ENCODE assay signal across 8 mouse cellular contexts in the genomic region with DNA sequence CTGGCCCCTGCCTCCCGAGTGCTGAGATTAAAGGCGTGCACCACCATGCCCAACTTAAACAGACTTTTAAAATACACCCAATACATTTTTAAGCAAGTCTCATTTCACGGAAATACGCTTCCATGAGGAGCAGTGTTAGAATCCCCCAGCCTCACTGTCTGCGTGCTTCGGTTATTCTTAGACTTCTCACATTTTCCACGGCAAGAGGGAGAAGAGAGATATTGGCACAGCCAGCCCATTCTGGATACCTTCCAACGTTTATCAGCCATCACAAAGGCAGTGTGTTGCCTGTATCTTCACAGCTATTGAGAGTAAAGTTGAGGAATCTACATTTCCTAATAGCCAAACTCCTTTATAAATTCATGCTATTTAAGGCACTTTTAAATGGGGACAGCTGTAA. TPM values are rescaled to one million over a fixed set of nuclear protein-coding genes. Genes with fewer than 3 reads are reported as not detected.
DNase-seq lines count a peak whose midpoint lies in the region; ATAC-seq and TF ChIP-seq lines count a peak whose summit lies in the region.

No protein-coding gene starts in this region.

- DNase-seq in cerebellum, adult 2 months: peak; percentile 62 to 77
- peak; percentile 81 for DNase-seq in lung, embryonic 14.5 days
- no peak for DNase-seq in lung, adult 2 months
- DNase-seq in midbrain, embryonic 14.5 days: peak; percentile 59
- no peak for DNase-seq in gastrocnemius, adult 8-10 months (ENCODE audit: low spot score in 2 of 2)
- DNase-seq in embryo, embryonic 10.5 days (ENCODE audit: low spot score): no peak

- peak overlapping the region; percentile 33; the same call in 1 of the 2 replicates for H3K27ac ChIP-seq in cerebellum, adult 2 months (ENCODE audit: insufficient read depth, low read length)
- H3K27ac ChIP-seq in lung, embryonic 14.5 days (ENCODE audit: low read depth): peak overlapping the region; percentile 80
- peak overlapping the region; percentile 100 for H3K27ac ChIP-seq in heart, embryonic 15.5 days
- H3K27ac ChIP-seq in midbrain, embryonic 14.5 days (replicated peaks; ENCODE audit: low read depth, low read length): no peak overlapping the region

- H3K36me3 ChIP-seq in lung, embryonic 14.5 days (ENCODE audit: insufficient read depth): peaks cover 38% of the 10 kb centered on the region
- peaks cover 32% of the 10 kb centered on the region for H3K36me3 ChIP-seq in heart, embryonic 15.5 days
- peaks cover 27% of the 10 kb centered on the region for H3K36me3 ChIP-seq in midbrain, embryonic 14.5 days (ENCODE audit: control insufficient read depth, insufficient read depth, low read length)

- H3K4me2 ChIP-seq in lung, embryonic 14.5 days: peak overlapping the region; percentile 16; the same call in 1 of the 2 replicates
- H3K4me2 ChIP-seq in heart, embryonic 15.5 days: peak overlapping the region; percentile 91
- no peak overlapping the region for H3K4me2 ChIP-seq in midbrain, embryonic 14.5 days (ENCODE audit: low read length)

- H3K27me3 ChIP-seq in cerebellum, adult 2 months (ENCODE audit: control insufficient read depth, insufficient read depth, low read length): no peaks in the 10 kb centered on the region
- no peaks in the 10 kb centered on the region for H3K27me3 ChIP-seq in lung, embryonic 14.5 days (ENCODE audit: insufficient read depth, low read length)
- no peaks in the 10 kb centered on the region for H3K27me3 ChIP-seq in heart, embryonic 15.5 days
- no peaks in the 10 kb centered on the region for H3K27me3 ChIP-seq in midbrain, embryonic 14.5 days (ENCODE audit: control insufficient read depth, insufficient read depth, low read length)

- WGBS in cerebellum, adult 2 months: 7% methylated on average over 8 of the region's 8 CpGs
- whole genome bisulfite sequencing in lung, embryonic 14.5 days: 16% methylated on average over 8 of the region's 8 CpGs
- WGBS in lung, adult 2 months: 43% methylated on average over 8 of the region's 8 CpGs
- 15% methylated on average over 8 of the region's 8 CpGs for WGBS in heart, embryonic 15.5 days
- 54% methylated on average over 8 of the region's 8 CpGs for WGBS in midbrain, embryonic 14.5 days

- peaks cover 52% of the 10 kb centered on the region for H3K4me1 ChIP-seq in cerebellum, adult 2 months (ENCODE audit: control insufficient read depth, insufficient read depth, low read length)
- peaks cover 48% of the 10 kb centered on the region for H3K4me1 ChIP-seq in lung, embryonic 14.5 days (ENCODE audit: insufficient read depth)
- H3K4me1 ChIP-seq in lung, adult 2 months (ENCODE audit: control insufficient read depth, insufficient read depth, low read length): peaks cover 37% of the 10 kb centered on the region
- H3K4me1 ChIP-seq in heart, embryonic 15.5 days (replicated peaks): peaks cover 95% of the 10 kb centered on the region
- H3K4me1 ChIP-seq in midbrain, embryonic 14.5 days (ENCODE audit: control insufficient read depth, insufficient read depth, low read length): peaks cover 51% of the 10 kb centered on the region

- TF ChIP-seq CTCF in cerebellum, adult 2 months (IDR thresholded peaks at IDR 0.05; ENCODE audit: borderline replicate concordance, insufficient read depth, low read depth, low read length): no peak
- no peak for TF ChIP-seq CTCF in lung, embryonic 14.5 days (IDR thresholded peaks at IDR 0.05; ENCODE audit: low read depth)
- no peak for TF ChIP-seq CTCF in lung, adult 2 months (IDR thresholded peaks at IDR 0.05; ENCODE audit: insufficient read depth, low read length)

- no peak overlapping the region for H3K9ac ChIP-seq in lung, embryonic 14.5 days
- peak overlapping the region; percentile 31 for H3K9ac ChIP-seq in heart, embryonic 15.5 days
- H3K9ac ChIP-seq in midbrain, embryonic 14.5 days (replicated peaks; ENCODE audit: low read length): no peak overlapping the region

- ATAC-seq in cerebellum, adult (ENCODE audit: insufficient number of reproducible peaks, low FRiP score, low TSS enrichment): no peak
- ATAC-seq in lung, embryonic 14.5 days (ENCODE audit: insufficient read depth): peak; percentile 19; the same call in 1 of the 2 replicates
- ATAC-seq in heart, embryonic 15.5 days (replicated peaks; ENCODE audit: insufficient number of reproducible peaks, insufficient read depth, low FRiP score, low read depth): peak; percentile 35; the same call in 1 of the 2 replicates
- no peak for ATAC-seq in midbrain, embryonic 14.5 days (ENCODE audit: low FRiP score, low TSS enrichment)

- no peaks in the 10 kb centered on the region for H3K9me3 ChIP-seq in lung, embryonic 14.5 days (ENCODE audit: low read depth, low read length)
- no peaks in the 10 kb centered on the region for H3K9me3 ChIP-seq in heart, embryonic 15.5 days (replicated peaks)
- H3K9me3 ChIP-seq in midbrain, embryonic 14.5 days (ENCODE audit: control insufficient read depth, low read length): no peaks in the 10 kb centered on the region

- peak overlapping the region; percentile 30 for H3K4me3 ChIP-seq in cerebellum, adult 2 months (replicated peaks; ENCODE audit: insufficient read depth, low read depth, low read length)
- no peak overlapping the region for H3K4me3 ChIP-seq in lung, embryonic 14.5 days (ENCODE audit: low read depth, low read length)
- no peak overlapping the region for H3K4me3 ChIP-seq in lung, adult 2 months (replicated peaks; ENCODE audit: extremely low read depth, low read depth, low read length)
- H3K4me3 ChIP-seq in heart, embryonic 15.5 days: peak overlapping the region; percentile 17
- H3K4me3 ChIP-seq in midbrain, embryonic 14.5 days (replicated peaks; ENCODE audit: low read depth, low read length): no peak overlapping the region

- TF ChIP-seq POLR2A in cerebellum, adult 2 months (IDR thresholded peaks at IDR 0.05; ENCODE audit: borderline replicate concordance, insufficient read depth, low read length): no peak
- TF ChIP-seq POLR2A in lung, adult 2 months (IDR thresholded peaks at IDR 0.05; ENCODE audit: borderline replicate concordance, extremely low read depth, low read depth, low read length): no peak

RNA-seq across cellular contexts. Expression of a gene that starts 7.8 kb away (rescaled TPM):
- 826 and 1,031 TPM in 2 replicates for polyA plus RNA-seq in cerebellum, adult 2 months (2012; rRNA removed)
- polyA plus RNA-seq in lung, embryonic 14.5 days (2014; fragmentation: Nextera tagmentation; extraction: Ambion mirVana): 150 and 155 TPM in 2 replicates
- polyA plus RNA-seq in lung, adult 2 months (2012; rRNA removed): 267 and 269 TPM in 2 replicates
- polyA plus RNA-seq in heart, embryonic 15.5 days (2015; fragmentation: Nextera tagmentation; extraction: Ambion mirVana): 270 and 271 TPM in 2 replicates
- 80.9 and 84.7 TPM in 2 replicates for polyA plus RNA-seq in midbrain, embryonic 14.5 days (2014; fragmentation: Nextera tagmentation; extraction: Ambion mirVana)
- 10 to 100 TPM; 75.7 to 99.5 (median 84.9) TPM for total RNA-seq in gastrocnemius, adult 8-10 months (2022)

Comparison
In these comparisons a context has a peak if more than half of its experiments do, and no peak if none do; other contexts are left out.
1. DNase-seq: peak in cerebellum, adult 2 months (2 of 2), lung, embryonic 14.5 days (single experiment) and midbrain, embryonic 14.5 days (single experiment); none in lung, adult 2 months (single experiment), gastrocnemius, adult 8-10 months (0 of 2) and embryo, embryonic 10.5 days (single experiment).
2. H3K4me3 ChIP-seq: peak in cerebellum, adult 2 months (single experiment) and heart, embryonic 15.5 days (single experiment); none in lung, embryonic 14.5 days (single experiment), lung, adult 2 months (single experiment) and midbrain, embryonic 14.5 days (single experiment).
3. ATAC-seq: peak in lung, embryonic 14.5 days (single experiment) and heart, embryonic 15.5 days (single experiment); none in cerebellum, adult (single experiment) and midbrain, embryonic 14.5 days (single experiment).